Mouse (Mus musculus) retina, postnatal 1 day (tissue): Measurements from ENCODE around the gene Tox2.

Experiments
- DNase-seq: peaks from one replicate; pipeline ENCODE4 v3.0.0-alpha.2; 2012

Gene Tox2

DNA sequence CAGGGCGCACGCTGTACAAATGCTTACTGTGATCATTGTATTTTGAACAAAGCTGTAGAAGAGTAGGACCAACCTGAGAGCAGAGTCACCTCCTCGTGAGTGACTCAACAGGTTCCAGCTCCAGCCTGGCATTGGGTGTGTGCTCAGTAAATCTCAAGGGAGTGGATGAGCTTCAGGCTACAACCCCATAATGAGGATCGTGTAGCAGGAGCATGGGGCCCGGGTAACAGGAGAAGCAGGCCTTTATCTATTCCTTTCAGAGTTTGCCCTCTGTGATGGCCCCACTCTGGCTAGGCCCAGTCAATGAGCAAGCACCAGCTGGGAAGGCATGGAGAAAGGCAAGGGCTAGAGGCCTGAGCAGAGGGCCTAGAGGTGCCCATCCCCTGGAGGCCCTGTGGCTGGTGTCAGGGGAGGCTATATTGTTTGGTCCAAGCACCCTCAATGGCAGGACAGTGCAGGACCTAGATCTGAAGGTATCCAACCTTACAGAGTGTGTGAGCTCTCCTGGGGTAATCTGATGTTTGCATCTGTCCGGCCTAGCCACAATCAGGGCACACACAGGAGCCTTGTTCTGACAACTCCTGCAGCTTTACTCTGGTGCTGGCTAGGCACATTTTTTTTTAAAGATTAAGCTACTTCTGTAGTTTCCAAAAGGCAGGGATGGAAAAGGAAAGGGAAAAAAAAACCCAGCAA lies 58.6 kb downstream of the Tox2 start:
- DNase-seq: no peak

DNA sequence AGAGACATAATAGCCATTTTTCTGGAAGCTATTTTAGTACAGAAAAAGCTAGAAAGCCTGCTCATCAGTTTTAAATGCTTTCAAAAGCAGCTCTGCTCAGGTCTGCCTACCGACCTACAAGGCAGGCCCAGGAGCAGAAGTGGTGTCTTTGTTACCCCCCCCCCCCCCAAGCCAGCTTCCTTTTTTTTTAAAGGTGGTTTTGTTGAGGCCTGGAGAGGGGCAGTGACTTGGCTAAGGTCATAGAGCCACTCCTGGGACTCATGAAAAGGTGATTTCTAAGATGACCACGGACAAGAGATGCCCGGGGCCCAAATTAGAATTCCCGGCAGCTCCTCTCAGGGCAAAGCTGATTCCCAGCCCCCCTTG lies 59.1 kb downstream of the Tox2 start:
- no peak for DNase-seq

DNA sequence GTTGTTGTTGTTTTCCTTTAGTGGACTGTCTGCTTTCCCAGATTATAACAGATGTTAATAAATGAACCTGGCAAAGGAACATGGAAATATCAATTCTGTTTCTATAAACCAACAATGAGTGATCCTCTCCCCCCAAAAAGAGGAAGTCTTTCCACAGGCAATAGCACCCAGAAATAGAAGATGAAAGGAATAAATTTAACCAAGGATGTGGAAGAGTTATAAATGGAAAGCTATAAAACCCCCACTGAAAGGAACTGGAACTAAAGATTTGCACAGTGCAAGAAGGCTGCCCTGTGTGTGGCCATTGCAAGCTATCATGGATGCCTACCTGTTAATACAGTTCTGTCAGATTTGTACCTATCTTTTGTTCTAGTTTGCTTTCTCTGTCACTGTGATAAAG lies 64.2 kb downstream of the Tox2 start:
- DNase-seq: no peak

DNA sequence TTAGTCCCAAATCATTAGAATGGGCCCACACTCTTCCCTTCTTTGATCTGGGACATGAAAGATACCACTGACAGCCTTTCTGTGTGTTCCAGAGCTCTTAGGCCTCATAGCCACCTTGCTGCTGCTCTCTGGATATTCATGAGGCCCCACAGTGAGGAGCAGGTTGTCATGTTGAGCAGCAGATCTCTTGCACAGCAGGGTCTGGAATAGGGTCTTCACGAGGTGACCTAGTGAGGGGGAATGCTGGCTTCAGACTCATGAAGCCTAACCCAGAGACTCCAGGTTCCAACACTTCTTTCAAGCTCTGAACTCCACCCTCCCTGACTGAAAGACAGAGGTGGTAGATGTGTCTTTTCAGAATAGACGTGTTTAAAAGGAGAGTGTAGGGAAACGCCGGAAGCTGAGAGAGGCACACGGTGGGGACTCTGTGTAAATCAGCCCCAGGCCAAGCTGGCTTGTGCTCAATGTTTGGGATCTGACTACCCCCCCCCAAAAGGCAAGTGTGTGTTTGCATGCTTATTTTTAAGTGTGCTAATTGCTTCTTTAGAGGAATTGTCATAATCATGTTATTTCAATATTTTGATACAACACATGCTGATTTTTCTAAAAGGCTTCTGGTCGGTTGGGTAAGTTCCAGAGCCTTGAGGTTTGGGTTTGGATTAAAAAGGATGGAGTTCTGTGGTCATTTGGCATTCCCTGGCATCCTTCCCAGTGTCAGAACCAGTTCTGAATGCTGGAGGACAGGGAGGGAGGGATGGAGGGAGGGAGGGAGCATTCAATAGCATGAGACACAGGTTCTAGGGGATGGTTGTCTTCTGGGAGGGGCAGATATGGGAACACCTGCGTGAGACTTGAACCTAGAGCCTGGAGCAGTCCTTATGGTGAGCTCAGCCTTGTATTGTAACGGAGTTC lies 68.9 kb downstream of the Tox2 start:
- DNase-seq: no peak

DNA sequence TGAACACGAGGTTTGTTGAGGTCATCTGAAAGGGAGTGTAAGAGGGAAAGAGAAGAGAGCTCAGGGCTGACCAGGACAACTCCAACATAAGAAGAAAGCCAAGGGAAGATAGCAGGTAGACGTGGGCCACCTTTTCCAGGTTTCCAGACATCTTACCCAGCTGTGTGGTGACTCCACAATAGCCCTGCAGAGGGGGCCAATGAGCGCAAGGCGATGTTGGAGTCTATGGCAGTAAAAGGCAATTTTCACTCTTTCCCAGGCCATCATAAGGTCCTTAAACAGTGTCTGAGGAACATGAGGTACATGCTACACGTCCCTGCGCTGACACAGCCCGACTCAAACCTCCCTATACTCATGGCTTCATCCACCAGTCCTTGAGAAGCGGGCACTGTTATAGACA lies 70.9 kb downstream of the Tox2 start:
- no peak for DNase-seq

DNA sequence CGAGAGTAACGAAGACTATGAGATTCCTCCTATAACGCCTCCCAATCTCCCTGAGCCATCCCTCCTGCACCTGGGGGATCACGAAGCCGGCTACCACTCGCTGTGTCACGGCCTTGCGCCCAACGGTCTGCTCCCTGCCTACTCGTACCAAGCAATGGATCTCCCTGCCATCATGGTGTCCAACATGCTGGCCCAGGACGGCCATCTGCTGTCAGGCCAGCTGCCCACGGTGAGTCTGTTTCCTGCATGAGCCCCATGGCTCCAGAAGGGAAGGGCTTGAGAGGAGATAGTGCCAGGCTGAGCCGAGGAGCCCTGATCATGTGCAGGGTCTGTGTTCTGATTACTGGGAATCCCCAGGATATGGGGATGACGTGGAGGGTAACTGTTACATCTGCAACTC lies 73.1 kb downstream of the Tox2 start:
- no peak for DNase-seq

DNA sequence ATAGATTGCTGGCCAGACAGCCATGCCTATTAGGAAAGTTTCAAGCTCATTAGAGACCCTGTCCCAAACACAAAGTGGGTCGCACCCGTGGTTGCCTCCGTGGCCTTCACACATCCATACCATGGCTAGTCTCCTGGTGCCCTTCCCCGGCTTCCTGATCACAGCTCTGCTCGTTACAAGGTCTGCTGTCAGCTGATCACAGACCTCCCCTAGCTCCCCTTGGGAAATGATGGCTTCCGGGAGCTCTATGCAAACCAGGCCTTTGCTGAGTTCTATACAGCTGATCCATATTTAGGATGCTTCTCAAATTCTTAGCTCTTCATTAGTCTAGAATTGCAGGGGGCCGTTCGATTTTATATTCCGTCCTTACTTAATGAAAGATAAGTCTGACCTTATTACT lies 75.1 kb downstream of the Tox2 start:
- DNase-seq: no peak

DNA sequence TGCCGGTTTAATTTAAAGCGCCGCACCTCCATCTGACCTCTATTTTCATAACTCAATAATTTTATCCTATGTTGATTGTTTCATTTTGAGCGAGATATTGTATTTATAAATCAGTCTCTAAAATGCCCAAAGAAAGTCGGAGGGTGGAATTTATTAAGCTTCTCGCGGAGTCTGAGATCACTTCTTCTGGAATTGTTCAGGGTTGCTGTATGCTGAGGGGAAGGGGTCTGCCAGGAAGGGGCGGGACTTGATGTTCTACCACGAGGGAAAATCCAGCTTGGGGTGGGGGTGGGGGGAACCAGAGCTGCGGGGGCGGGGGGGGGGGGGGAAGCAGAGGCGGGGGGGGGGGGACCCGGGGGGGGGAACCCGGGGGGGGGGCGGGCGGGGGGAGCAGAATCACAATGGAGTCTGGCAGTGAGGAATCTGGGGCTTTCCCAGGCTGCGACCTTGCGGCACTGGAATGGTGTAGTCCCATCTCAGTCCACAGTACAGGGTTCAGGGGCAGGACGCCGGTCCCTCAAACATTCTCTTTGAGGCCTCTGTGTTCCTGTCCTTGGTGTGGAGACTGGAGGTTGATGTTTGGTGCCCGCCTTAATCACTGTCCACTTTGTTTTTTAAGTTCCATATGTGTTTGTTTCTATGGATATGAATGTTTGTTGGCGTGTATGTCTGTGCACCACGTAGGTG lies 77.9 kb downstream of the Tox2 start:
- no peak for DNase-seq

DNA sequence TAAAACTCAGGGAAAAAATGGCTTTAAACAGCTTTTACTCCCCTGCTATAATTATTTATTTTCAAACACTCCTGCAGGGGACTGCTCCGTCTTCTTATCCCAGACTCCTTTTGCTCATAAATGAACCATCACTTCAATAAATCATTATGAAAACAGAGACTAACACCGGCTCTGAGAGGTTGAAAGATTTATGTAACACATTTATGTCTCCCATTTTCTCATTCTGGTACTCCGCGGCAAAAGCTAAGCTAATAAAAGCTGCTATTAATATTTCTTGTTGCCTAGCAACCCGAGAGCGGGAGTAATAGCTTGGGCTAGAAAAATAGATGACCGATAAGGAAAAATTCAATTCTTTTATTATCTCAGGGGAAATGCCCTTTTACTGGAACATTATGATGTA lies 81.9 kb downstream of the Tox2 start:
- DNase-seq: no peak

DNA sequence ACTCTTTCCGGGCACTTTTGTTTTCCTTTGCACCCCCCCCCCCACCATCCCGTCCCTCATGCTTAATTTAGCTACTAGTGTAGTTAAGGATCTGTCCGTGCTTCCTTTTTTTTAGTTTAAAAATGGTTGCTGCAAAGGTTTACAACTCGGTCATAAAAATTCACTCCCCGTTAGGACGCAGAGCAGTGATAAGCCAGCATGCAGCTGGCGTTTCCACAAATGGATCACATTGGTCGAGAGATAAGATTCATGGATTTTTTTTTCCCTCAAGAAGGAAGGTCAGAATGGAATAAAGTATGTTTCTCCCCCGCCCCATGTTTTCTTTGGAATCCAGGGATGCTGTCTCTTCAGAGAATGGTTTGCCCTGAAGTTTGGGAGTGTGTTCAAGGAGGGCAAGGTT lies 82.4 kb downstream of the Tox2 start:
- no peak for DNase-seq

DNA sequence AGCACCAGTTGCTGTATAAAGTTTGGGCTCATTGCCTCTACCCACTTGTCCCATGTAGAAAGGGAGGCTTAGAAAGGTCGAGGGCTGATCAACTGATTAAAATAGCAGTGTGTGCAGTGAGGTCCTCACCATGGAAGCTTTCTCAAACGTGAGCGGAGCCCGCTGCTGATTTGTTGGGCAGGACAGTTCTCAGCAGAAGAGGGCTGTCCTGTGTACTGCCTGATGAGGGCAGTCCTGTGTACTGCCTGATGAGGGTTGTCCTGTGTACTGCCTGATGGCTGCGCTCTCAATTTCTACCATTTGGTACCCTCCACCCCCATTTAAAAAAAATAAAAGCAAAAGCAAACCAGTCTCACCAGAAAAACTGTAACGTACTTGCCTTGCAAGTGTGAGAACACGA lies 82.8 kb downstream of the Tox2 start:
- DNase-seq: no peak

DNA sequence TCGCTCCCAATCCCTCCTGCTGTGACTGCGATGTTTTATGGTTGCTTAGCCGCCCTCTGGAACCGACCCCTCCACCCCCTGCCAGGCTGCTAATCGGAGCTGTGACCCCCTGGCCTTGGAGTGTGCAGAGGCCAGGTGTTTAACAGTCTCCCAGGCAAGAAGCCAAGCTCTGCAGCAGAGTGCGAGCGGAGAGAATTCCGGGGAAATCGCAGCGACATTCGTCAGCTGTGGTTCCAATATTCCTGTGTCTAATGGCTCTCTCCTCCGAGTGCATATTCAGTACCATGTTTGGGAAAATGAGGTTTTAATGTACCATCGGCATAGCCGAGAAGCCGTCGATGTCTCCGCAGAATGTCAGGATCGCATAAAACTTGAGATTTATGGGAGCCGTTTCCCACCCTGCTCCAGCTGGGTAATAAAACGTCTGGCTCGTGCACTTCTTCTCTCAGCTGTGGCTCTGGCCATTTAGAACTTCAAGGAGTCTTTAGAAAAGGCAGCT lies 86.0 kb downstream of the Tox2 start:
- DNase-seq: peak; percentile 61

DNA sequence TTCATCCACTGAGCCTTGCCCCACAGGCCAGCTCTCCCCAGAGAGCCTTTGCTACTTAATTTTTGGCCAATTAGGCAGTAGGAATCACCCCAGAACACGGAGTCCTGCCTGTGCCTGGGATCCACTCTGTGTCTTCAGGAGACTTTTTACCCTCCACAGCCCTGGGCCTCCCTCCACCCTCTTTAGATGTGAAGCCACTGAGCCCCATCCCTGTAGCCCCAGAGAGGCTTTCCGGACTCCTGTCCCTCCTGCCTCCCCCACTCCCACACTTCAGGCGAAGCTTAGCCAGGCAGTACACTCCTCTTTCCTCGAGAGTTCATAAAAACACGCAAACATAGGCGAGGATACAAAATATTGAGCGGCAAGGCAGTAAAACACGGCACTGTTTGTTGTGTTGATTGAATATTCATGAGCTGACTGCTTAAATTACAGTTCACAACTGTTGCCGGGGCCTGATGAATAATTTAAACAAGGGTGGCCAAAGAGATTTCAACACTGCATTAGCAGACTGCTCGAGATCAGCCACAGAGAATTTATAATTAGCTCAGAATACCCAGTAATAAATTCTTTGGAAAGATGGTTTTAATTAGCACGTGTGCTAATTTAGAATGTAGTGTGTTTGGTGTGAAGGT lies 94.2 kb downstream of the Tox2 start:
- DNase-seq: peak; percentile 39

DNA sequence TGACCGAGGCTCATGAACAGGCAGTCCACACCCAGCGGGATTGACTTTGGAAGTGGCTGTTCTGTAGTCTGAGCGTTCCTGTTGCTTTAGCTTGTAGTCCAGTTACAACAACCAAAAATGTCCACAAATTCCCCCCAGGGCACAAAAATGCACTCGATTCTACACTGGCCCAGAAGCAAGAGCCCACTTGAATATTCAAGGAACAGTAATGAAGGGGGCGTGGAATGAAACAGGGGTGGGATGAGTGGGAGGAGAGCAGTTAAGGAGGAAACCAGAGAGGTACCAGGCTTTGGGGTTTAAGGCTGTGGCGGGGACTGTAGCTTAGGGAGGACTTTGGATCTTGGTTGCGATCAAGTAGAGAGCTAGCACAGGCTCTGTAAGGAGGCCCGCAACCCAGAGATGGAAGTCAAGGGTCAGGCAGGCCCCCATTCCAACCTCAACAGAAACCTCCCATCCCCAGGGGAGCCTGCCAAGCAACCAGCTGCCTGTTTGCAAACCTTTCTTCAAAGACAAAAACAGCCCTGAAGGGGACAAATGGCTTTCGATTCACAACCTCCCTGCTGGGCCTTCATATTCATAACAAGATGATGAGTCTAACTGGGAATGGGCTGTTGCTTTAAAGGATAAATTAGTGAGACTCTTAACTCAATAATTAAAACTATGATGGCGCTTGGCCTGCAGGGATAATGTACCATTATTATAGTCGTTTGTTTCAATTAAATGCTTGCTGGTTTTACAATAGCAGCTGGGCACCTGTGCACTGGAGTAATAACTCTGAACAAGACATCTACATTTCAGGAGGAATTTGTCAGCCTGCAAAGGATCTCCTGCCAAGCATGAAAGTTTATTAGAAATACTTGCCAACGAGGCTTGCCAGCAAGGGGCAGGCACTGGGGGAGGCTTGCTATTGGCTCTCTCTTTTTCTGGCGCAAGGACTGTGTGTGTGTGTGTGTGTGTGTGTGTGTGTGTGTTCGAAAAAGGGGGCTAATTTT lies 97.4 kb downstream of the Tox2 start:
- DNase-seq: peak; percentile 46

DNA sequence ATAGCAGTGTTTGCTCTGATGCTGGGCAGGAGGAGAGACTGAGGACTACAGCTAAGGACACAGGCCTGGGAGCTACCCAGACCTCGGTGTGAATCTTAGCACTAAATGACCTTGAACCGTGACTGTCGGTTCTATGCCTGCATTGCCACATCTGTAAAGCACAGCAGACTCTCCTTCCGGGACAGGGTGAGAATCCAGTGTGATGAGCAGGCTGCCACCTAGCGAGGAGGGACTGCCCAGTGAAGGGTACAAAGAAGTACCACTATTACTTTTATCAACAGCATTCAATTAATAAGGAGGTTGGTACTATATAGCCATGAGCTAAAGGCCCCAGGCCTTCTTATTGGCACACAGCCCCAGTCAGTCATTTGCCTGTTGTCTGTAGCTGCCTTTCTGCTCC lies 98.7 kb downstream of the Tox2 start:
- no peak for DNase-seq

DNA sequence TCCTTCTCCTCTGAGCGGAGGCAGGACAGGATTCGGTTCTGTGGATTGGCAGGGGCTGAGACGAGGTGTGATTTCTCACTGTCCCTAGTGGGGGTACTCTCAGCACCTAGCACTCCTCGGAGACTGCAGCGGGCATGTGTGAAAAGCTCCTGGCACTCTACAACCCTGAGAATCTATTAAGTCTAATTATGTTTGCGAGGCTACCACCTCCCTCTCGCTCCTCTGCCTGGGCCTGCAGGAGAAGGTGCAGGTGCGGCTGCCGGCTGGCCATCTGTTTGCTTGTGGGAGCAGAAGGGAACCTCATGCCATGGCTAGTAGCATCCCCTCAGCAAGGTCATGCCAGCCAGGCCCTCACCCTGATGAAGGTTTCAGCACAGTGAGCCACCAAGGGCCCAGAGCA lies 100.1 kb downstream of the Tox2 start:
- DNase-seq: no peak

DNA sequence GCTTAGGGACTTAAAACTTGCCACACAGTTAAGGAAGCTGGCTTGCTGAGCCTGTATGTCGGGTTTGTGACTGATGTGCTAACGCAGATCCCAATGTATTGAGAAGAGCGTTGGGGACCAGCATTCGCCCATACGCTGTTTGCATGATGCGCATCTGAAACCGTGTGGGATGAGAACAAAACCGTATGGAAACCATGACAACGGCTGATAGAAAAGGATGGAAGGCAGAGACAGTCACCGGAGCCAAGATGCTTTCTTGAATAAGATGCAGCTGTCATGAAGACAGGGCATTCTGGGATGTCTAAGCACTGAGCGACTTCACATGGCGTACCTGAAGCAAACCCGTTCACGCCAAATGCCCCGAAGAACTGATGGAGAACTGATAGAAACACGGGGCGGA lies 106.5 kb downstream of the Tox2 start:
- no peak for DNase-seq

DNA sequence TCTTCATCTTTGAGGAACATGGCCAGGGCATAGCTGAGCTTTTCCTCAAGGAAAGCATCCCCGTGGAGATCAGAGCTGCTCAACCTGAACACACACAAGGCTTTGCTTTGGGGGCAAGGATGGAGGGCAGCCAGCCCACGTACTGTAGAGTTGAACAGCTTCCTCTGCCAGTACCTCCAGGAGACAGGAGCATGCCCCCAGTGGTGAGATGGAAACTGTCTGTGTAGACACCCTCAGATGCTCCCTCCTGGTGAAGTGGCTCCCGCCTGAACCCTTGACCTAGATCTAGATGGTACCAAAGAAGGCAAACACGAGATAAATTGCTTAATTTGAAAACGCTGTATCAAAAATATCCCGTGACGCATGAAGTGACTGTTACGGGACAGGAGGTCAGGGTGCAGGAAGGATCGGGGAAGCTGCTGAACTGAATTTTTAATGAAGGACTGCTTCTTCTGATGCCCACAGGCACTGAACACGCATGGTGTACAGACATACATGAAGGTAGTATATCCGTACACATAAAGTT lies 107.3 kb downstream of the Tox2 start:
- DNase-seq: peak; percentile 49

DNA sequence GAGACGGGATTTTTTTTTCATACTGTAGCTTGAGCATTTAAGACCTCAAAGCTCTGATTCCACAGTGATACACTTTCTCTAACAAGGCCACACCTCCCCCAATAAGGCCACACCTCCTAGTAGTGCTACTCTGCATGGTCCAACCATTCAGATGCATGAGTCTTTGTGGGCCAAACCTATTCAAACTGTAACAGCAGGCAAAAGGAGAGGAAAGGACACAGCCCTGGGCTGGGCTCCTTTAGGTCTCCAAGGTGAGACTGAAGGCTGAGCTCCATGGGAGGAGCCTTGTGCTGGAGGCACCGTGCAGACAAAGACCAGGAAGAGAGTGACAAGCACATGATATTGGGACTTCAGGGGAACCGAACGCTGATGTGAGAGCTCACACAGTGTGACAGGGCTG lies 114.4 kb downstream of the Tox2 start:
- no peak for DNase-seq

DNA sequence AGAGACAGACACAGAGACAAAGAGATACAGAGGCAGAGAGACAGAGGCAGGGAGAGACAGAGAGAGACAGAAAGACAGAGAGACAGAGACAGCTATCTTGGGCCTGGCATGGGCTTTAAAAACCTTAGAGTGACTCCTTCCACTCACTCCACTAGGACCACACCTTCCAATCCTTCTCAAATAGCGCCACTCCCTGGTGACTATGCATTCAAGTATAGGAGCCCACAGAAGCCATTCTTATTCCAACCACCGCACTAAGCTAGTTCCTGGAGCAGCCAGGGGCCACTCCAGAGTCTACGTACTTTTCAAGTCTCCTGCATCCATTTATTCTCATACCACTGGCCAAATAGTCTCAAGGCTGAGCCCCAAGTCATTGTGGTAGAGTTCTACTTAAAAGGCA lies 115.9 kb downstream of the Tox2 start:
- no peak for DNase-seq

DNA sequence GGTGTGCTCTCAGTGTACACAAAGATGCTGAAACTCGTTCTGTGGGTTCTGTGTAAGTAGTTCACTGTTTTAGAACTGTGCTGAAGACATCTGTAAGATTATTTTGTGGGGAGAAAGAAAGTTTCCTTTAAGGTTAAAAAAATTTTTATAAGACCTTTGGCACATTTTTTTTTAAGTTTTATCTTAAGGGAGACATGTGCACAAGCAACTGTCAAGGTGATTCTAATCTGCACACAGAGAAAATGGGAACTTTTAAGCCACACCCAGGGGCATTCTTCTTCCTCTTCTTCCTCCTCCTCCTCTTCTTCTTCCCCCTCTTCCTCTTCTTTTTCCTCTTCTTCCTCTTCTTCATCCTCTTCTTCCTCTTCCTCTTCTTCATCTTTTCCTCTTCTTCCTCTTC lies 120.2 kb downstream of the Tox2 start:
- DNase-seq: no peak

DNA sequence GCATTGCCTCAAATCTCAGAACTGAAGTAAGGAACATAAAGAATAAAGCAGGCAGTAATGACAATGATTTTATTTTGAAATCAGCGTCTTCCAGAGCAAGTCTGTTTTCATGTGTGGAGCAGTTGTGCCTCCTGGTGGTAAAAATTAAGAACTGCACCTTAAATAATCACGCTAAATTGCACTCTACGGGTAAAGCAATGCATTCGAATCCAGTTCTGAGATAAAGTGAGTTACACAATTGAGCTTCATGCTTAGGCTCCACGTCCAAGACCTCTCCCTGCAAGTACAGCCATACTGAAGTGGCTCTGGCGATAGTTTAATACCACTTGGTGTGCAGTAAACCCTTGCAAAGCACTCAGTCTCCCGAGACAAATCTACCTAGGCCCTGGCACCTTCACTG lies 127.8 kb downstream of the Tox2 start:
- DNase-seq: peak; percentile 78
